Mouse (Mus musculus) cerebellum, postnatal 25 days (tissue): ENCODE measurements at regions not wholly inside any gene's neighbourhood (a gene's known extent, or its start where the extent isn't known, plus 50 kb on each side); places are given as distances from the start of the nearest gene placed in this dataset.
"Not testable (repeated sequence)": the region's sequence is repeated elsewhere in the genome, so short reads cannot be mapped to it uniquely, and the experiment has no call there.

Source experiments
- DNase-seq, 2 experiments: peaks; one replicate each; pipeline ENCODE4 v3.0.0; 2021; ENCODE audit warnings: mixed read lengths in 2 of 2

DNA sequence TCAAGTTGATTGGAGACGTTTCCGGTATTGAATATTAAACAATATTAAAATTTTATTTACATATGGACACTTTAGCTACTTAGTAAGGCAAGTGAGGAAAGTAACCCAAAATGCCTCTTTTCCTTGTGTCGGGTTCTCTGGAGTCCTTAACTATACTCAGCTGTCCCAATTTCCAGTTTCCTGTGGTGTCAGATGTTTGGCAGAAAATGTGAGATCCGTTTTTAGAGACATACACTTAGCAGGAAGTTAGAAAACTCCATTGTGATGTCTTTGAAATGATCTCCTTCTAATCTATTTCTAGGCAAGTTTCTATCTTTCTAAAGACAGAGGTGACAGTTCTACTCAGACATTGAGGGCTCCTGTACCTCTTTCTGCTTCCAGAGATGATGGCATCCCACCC is 168.9 kb upstream of the Plcxd3 start:
- DNase-seq, result no peak

DNA sequence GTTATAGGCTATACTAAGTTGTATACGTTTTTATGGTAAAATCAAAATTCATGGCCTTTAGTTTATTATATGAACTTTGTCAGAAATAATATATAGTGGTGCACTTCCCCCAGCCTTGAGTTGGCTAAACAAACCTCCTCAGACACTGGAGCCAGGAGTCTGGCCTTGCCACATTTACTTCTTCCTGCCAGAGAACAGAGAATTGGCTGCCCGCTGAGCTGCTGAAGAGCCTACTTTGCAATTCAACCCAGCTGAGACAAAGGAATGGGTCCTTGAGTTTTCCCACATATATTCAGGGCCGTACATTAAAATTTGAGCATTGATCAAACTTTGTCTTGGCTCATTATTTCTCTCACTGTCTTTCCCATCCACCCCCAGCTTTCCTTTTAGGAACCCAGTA is 161.9 kb upstream of the Plcxd3 start:
- peak; percentile 25 to 54 for DNase-seq

DNA sequence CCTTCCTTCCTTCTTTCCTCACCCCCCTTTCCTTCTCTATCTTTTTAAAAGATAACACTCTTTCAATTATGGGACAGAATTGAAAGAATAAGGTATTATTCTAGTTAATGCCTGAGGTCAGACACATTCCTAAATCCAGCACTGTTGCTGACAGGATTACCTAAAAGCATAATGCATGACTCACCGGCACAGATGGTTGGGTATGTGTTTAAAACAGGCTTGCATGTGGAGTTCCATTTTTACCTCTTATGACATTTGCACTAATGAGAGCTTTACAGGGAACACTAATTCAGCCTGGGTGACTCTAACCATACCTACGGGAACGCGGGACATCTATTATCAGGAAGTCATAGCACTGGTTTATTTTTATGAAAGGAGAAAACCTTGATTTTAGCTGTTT is 156.2 kb upstream of the Plcxd3 start:
- DNase-seq, result peak; percentile 54 to 76

DNA sequence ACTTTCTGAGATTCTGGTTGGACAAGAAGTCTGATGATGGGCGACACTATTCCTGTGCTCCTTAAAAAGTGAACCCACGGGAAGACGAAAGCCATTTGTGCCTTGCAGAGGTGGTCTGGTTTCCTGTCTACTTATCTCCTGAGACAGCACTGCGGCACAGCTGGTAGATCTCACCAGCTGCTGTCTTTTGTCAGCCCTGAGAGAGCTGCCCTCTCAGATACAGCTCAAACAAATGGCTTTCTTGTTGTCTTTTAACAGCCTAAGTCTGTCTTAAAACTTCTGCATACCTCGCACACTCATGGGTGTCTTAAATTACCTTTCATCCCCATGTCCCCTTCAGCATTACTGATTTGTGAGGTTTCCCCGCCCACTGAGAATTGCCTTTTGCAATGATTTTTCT is 147.2 kb upstream of the Plcxd3 start:
- DNase-seq, result no peak

DNA sequence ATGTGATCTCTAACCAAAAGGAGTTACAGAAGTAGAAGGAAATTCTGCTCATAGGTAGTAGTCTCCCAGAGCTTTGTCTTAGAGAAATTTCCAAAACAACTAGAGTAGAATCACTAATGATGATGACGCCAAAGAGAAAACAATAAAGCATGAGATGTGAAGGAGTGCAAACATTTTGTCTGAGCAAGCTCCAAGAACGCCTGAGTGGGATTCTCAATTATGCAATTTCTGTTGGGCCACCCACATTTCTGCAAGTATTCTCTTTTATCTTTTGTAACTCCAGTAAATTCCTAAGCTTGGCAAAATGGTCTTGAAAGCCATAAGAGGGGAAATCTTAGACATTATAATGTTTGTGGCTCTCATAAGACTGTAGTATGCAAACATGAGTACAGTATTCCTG is 134.6 kb upstream of the Plcxd3 start:
- DNase-seq, result no peak

DNA sequence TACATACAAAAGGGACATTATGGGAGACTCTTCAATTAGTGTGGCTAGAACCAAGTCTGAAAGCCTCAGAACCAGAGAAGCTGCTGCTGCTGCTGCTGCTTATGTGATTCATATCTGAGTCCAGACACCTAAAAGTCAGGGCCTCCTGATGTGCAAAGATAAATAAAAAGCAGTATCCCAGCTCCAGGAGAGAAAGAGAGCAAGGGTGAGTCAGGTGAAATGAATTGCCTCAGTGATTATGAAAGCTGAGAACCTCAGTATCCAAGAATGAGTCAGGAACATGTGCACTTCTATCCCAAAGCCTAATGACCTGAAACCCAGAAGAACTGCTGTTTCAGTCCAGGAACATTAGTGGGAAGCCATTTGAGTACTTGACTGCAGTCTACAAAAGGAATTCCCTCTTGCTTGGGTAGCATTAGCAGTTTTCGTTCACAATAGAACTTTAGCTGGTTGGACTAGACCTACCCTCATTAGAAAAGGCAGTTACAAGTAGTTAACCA is 127.6 kb upstream of the Plcxd3 start:
- no peak for DNase-seq

DNA sequence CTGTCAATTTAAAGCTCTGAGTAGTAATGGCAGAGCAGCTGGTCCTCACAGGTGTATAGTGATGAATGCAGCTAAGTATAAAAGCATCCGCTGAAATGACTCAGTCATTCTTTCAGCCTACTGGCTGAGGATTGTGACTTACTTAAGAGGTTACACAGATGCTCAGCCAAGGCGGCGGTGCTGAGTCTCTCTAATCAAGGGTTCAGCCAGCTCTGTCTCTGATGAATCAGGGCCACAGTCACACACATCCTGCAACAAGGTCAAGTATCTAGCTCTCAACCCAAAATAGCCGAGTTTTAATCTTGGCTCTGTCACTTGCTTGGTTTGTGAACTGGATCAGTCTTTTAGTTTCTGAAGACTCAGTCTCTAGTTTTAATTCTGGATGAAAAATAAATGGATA is 110.7 kb upstream of the Plcxd3 start:
- DNase-seq, result no peak

DNA sequence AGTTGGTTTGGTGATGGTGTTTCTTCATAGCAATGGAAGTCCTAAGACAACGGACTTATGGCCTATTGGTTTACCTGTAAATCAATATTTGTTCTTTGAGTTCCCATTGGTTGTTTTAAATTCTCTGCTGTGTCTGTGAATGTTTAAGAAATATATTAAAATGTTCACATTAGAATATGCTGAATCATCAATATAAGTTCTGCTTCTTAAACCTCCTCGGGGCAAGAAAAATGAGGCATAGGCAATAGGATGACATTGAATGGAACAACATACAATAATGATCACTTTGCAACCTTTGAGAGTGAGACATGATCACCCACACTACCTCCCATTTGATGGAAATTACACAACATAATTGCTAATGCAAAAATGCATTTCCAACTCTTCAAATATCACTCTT is 105.5 kb upstream of the Plcxd3 start:
- DNase-seq, result no peak

DNA sequence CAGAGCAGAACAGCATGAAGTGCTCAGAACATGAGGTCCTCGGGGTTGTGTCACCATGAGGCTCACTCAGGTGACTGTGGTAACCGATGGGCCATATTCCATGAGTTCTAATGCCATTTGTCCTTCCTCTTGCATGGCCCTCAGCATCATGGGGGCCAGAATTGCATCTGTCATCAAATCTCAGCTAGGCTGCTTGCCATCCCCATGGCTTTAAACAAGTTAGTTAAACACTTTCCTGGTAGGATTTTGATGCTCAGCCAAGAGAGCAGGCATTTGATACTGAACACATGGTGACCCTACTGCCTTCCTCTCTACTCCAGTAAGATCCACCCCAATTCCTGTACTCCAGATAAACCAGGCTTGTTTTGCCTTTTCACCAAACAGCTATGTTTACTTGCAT is 98.3 kb upstream of the Plcxd3 start:
- DNase-seq, result peak; percentile 6 to 19

DNA sequence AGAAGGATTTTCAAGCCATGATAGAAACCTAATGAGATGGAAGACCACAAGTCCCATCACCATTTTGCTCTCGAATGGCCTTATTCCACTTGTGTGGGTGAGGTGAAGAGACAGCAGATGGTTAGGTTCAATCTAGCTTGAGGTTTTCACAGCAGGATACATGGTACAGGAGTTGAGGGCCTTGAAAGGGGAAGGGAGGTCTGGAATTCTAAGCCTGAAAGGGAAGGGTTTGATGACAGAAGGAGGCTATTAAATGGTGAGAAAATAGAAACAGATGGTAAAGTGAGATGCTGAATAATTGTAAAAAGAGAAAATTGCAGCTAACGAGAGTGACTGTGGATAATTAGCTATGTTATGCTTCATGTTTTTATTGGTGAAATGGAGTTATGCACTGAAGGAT is 67.8 kb upstream of the Plcxd3 start:
- peak; percentile 12 to 38 for DNase-seq

DNA sequence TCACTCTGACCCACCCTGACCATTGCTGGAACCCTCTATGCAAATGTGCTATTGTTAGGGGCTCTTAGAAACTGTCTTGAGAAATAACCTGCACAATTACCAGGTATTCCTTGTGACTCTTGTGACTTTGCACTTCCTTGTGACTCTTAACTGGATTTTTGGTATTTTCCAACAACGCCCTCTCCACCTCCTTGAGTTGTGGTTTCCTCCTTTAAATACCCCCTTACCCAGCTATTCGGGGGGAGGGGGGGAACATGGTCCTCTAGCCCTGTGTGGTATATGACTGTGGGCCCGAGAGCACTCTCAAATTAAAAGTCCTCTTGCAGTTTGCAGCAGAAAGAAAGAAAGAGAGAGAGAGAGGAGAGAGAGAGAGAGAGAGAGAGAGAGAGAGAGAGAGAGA is 61.6 kb upstream of the Plcxd3 start:
- not testable (repeated sequence) for DNase-seq

DNA sequence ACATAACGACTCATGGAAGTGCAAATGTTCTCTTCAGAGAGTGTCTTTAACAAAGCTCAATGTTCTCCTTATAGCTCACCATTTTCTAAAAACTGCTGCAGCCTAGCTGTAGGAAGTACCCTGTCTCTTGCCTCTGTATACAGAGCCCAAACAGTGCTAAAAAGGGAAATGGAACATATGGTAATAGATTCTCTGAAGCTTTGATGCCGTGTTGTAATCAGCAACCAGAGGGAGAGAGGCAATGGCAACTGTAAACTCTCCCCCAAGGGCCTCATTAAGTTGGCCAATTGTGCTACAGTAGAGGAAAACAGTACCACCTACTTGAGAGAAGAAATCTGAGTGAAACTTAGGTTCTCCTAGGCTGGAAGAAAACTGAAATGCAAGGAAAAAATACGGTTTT is 59.4 kb upstream of the Plcxd3 start:
- DNase-seq, result no peak
